Mouse (Mus musculus): ENCODE results near the gene Slc22a19.
"Not testable (repeated sequence)": the region's sequence is repeated elsewhere in the genome, so short reads cannot be mapped to it uniquely, and the experiment has no call there.

GRCm38 (mm10) chr19:7693104-7693503 lies 18.0 kb downstream of the Slc22a19 start:
- not testable (repeated sequence) for TF ChIP-seq TCF12 (IDR thresholded peaks at IDR 0.05; ENCODE audit: low read depth, low read length); USF2 (conservative IDR thresholded peaks at IDR 0.05; ENCODE audit: low read depth, low read length); POLR2A (IDR thresholded peaks at IDR 0.05; ENCODE audit: low read depth, low read length); CTCF (conservative IDR thresholded peaks at IDR 0.05 in 1 of 2, IDR thresholded peaks at IDR 0.05 in 1 of 2; ENCODE audit: low read depth in 2 of 2, low read length in 2 of 2); USF1 (IDR thresholded peaks at IDR 0.05; ENCODE audit: low read depth, low read length); ZC3H11A (IDR thresholded peaks at IDR 0.05; ENCODE audit: low read depth, low read length); GABPA (IDR thresholded peaks at IDR 0.05; ENCODE audit: insufficient replicate concordance, low read depth, low read length); KAT2A (IDR thresholded peaks at IDR 0.05; ENCODE audit: insufficient replicate concordance, low read length); EP300 (IDR thresholded peaks at IDR 0.05; ENCODE audit: low read length); CHD2 (IDR thresholded peaks at IDR 0.05; ENCODE audit: low read length); JUN (IDR thresholded peaks at IDR 0.05; ENCODE audit: insufficient read depth, low read depth, low read length); BHLHE40 (IDR thresholded peaks at IDR 0.05; ENCODE audit: low read depth, low read length); ELF1 (IDR thresholded peaks at IDR 0.05; ENCODE audit: low read depth, low read length); POLR2AphosphoS2 (IDR thresholded peaks at IDR 0.05; ENCODE audit: low read depth, low read length)

Measured in CH12.LX (cell line).